Mouse (Mus musculus): ENCODE measurements around the gene Erp27.

The Erp27 gene

DNA sequence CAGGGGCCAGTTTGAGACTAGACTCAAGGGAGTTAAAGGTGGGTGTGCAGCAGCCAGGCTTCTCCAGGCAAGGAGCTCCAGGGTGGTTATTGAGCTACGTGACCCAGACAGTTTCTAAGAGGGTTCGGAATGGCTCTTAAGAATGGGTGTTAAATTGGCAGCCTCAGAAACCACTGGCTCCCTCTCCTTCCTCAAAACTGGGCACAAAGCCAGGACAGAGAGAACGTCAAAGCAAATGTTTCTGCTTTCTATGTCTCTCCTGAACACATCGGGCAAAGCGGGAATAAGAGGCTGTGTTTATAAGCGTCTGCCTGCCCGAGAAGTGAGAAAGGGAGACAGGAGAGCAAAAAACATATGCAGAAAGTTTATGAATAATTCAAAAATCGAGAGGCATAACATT, 47.4 kb downstream of the Erp27 start:
- in situ Hi-C loops (cut with MboI, MseI) = no loop called here

DNA sequence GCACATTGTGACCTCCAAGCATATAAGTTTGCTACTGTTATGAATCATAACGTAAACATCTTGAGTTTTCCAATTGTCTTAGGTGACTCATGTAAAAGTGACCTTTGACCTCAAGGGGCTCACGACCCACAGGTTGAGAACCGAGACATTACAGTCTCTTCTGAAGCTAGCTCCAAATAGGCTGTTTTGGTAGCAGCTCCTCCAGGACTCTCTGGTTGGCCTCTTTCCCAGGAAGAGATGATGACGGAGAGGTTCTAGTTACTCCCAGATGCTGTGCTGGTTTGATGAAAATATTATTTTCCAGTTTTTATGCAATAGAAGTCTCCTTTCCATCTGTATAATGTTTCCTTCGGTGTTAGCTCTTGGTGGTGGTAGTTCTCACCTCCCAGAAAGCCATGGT, 53.1 kb downstream of the Erp27 start:
- in situ Hi-C loops (cut with MboI, MseI) = no loop called here

DNA sequence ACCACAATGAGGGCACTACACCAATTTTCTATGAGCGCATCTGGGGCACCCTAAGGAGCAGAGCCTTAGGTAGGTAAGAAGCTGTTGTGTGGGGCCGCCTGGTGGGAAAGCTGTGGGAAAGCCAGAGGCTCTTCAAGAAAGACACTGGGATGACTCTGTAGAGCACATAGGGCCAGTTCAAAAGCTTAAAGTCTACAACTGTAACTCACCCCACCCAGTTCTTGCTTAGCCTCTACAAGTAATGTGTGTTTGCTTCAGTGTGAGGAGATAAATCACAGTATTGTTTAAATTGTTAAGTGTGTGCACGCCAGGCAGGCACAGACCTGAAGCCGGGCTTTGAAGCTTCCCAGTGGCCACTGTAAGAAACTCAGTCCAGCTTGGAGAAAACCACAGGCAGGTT, 55.8 kb downstream of the Erp27 start:
- in situ Hi-C loops (cut with MboI, MseI) = no loop called here

DNA sequence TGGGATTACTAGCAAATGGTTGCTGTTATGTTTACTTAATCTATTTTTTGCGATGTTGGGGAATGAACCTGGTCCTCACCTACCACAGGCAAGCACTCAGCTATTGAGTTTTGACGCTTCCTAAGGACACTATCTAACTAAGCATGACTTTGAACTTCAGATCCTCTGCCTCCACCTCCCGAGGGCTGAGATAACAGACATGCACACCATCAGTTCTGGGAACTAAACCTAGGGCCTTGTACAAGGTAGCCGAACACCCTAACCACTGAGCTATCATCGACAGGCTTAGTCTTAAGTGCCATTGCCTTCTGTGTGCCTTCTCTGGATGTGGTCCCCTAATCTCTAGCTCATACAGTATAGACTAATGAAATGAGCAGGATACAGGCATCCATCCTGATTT, 56.6 kb downstream of the Erp27 start:
- in situ Hi-C loops (cut with MboI, MseI) = no loop called here

DNA sequence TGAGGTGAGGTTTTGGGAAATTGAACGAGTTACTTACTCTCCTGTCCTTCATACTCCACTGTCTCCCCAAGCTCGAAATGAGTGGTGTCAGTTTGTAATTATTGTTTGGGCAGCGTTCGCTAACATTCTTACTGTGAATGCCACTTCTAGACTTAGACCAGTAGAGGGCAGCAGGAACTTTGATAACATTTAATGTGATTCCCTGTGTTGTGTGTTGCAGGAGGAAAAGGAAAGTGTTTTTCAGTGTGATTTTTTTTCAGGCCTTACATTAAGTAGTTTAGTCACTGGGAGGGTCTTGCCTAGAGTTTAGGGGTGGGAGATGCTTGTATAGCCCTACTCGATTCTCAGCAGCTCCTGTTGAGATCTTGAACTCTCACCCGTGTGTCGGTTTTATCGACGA, 61.0 kb downstream of the Erp27 start:
- in situ Hi-C loops (cut with MboI, MseI) = loop anchor here (5.0 kb wide), 1 partner anchor 41 kb away; no protein-coding TSS in a partner anchor

DNA sequence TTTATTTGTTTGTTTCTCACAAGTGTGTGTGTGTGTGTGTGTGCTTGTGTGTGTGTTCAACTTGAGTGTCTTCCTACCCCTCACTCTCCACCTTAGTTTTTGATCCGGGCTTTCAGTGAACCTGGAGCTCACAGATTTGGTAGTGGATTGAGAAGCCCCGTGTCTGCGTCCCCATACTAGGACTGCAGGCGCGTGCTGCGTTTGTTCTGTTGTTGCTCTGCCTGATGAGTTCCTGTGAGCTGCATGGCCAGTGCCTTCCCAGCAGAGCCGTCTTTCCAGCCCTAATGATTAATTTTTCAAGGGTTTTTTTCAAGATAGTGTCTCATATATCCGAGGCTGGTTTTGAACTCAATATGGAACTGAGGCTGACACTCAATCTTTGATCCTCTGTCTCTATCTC, 63.6 kb downstream of the Erp27 start:
- in situ Hi-C loops (cut with MboI, MseI) = loop anchor here (10.0 kb wide), 2 partner anchors 66 to 106 kb away; partner anchors contain the start of genes Erp27 and Pde6h

DNA sequence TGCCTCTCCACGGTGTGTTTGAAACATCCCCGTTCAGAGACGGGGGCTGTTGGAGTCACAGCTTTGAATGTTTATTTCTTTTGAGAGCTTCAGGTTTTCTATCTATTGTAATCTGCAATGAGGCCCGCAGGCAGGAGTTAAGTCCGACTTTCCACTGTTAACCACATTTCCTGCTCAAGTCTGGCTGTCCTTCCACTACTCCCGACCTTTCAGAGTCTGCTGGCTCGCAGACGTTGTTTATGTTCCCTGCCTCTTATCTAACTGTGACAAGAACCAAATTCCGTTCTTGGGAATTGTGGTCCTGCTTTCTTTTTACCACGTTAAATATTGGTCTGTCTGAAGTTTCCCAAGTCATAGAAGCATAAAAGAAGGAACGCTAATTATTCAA, 64.1 kb downstream of the Erp27 start:
- in situ Hi-C loops (cut with MboI, MseI) = loop anchor here (10.0 kb wide), 2 partner anchors 67 to 107 kb away; partner anchors contain the start of genes Erp27 and Pde6h
